Mouse (Mus musculus) heart, postnatal 14 days (tissue): ENCODE measurements at regions not wholly inside any gene's neighbourhood (a gene's known extent, or its start where the extent isn't known, plus 50 kb on each side); places are given as distances from the start of the nearest gene placed in this dataset.
"Not testable (repeated sequence)": the region's sequence is repeated elsewhere in the genome, so short reads cannot be mapped to it uniquely, and the experiment has no call there.

Source experiments
- DNase-seq, 2 experiments: peaks; one replicate each; pipeline ENCODE4 v3.0.0; 2021 to 2022
- intact Hi-C: fragments of 180-260 bp; cut with DNase I; formaldehyde crosslinking; loops from one replicate; pipeline ENCODE4 v1.15.1; 2025

GRCm38 (mm10) chr1:103986867-103987266 lies 781.5 kb upstream of the Cdh20 start:
- intact Hi-C loops = loop anchor here (2.0 kb wide), 1 partner anchor 958 kb away; no protein-coding TSS in a partner anchor
- DNase-seq = no peak

- intact Hi-C loops, DNase-seq: not testable (repeated sequence)
Observed at GRCm38 (mm10) chr1:104002906-104003305, 765.4 kb upstream of the Cdh20 start.

- DNase-seq = no peak
- intact Hi-C loops = no loop called here
Observed at GRCm38 (mm10) chr1:104029670-104030069, 738.7 kb upstream of the Cdh20 start.

GRCm38 (mm10) chr1:104048440-104048839 lies 719.9 kb upstream of the Cdh20 start:
- intact Hi-C loops = no loop called here
- no peak for DNase-seq

- intact Hi-C loops = no loop called here
- DNase-seq = no peak
Observed at GRCm38 (mm10) chr1:104049169-104049948, 719.0 kb upstream of the Cdh20 start.
